Mouse (Mus musculus) cerebellum, postnatal 4 days (tissue): Measurements from ENCODE around the gene AY358078.
A peak's percentile ranks its signal among the peaks of the same experiment; 100 is the strongest.
"Not testable (repeated sequence)": the region's sequence is repeated elsewhere in the genome, so short reads cannot be mapped to it uniquely, and the experiment has no call there.

Experiments
- DNase-seq, 2 experiments: peaks; one replicate each; pipeline ENCODE4 v3.0.0; 2022; ENCODE audit warnings: low spot score in 2 of 2, mixed read lengths in 1 of 2

Gene AY358078

GRCm38 (mm10) chr14:51799746-51800145, at the start of gene AY358078:
Gene AY358078, plus strand, starts transcription at chr14:51800046.
- no peak for DNase-seq

GRCm38 (mm10) chr14:51755944-51756343, 43.9 kb upstream of the AY358078 start:
- no peak for DNase-seq

GRCm38 (mm10) chr14:51771378-51771777, 28.5 kb upstream of the AY358078 start:
- DNase-seq, result not testable (repeated sequence)

GRCm38 (mm10) chr14:51773490-51773889, 26.4 kb upstream of the AY358078 start, which contains the start of gene Ang4:
Gene Ang4, minus strand, starts transcription at chr14:51773590.
- no peak for DNase-seq

GRCm38 (mm10) chr14:51777791-51778190, 22.1 kb upstream of the AY358078 start:
- DNase-seq, result no peak

- DNase-seq, result no peak
Measured at GRCm38 (mm10) chr14:51778865-51779481, 20.9 kb upstream of the AY358078 start.

GRCm38 (mm10) chr14:51786335-51786734, 13.5 kb upstream of the AY358078 start:
- no peak for DNase-seq

GRCm38 (mm10) chr14:51787061-51787460, 12.8 kb upstream of the AY358078 start:
- DNase-seq, result no peak

GRCm38 (mm10) chr14:51789196-51789595, 10.7 kb upstream of the AY358078 start:
- DNase-seq, result no peak

- DNase-seq, result no peak
Measured at GRCm38 (mm10) chr14:51794106-51794505, 5.7 kb upstream of the AY358078 start.

GRCm38 (mm10) chr14:51826625-51827024, 26.8 kb downstream of the AY358078 start:
- no peak for DNase-seq

GRCm38 (mm10) chr14:51827842-51828241, 28.0 kb downstream of the AY358078 start:
- peak in 1 of 2 experiments; percentile 27 for DNase-seq

- no peak for DNase-seq
Measured at GRCm38 (mm10) chr14:51829188-51829587, 29.3 kb downstream of the AY358078 start.

- DNase-seq, result not testable (repeated sequence)
Measured at GRCm38 (mm10) chr14:51838480-51838879, 38.6 kb downstream of the AY358078 start.

- no peak for DNase-seq
Measured at GRCm38 (mm10) chr14:51842250-51842649, 42.4 kb downstream of the AY358078 start.

GRCm38 (mm10) chr14:51842781-51843180, 42.9 kb downstream of the AY358078 start:
- DNase-seq, result no peak

- DNase-seq, result no peak
Measured at GRCm38 (mm10) chr14:51843882-51844281, 44.0 kb downstream of the AY358078 start.

- no peak for DNase-seq
Measured at GRCm38 (mm10) chr14:51846566-51846965, 46.7 kb downstream of the AY358078 start.

- DNase-seq, result not testable (repeated sequence)
Measured at GRCm38 (mm10) chr14:51851006-51851405, 51.2 kb downstream of the AY358078 start.

GRCm38 (mm10) chr14:51853399-51853798, 53.6 kb downstream of the AY358078 start, which contains the start of gene Ear6:
Gene Ear6, plus strand, starts transcription at chr14:51853699.
- DNase-seq, result no peak

GRCm38 (mm10) chr14:51855280-51855679, 55.4 kb downstream of the AY358078 start:
- not testable (repeated sequence) for DNase-seq

GRCm38 (mm10) chr14:51863603-51864002, 63.8 kb downstream of the AY358078 start:
- DNase-seq, result peak in 1 of 2 experiments; percentile 6

- no peak for DNase-seq
Measured at GRCm38 (mm10) chr14:51870756-51871155, 70.9 kb downstream of the AY358078 start.

GRCm38 (mm10) chr14:51871741-51872140, 71.9 kb downstream of the AY358078 start:
- DNase-seq, result no peak
